Mouse (Mus musculus): ENCODE measurements around the gene Man2a1.

DNA sequence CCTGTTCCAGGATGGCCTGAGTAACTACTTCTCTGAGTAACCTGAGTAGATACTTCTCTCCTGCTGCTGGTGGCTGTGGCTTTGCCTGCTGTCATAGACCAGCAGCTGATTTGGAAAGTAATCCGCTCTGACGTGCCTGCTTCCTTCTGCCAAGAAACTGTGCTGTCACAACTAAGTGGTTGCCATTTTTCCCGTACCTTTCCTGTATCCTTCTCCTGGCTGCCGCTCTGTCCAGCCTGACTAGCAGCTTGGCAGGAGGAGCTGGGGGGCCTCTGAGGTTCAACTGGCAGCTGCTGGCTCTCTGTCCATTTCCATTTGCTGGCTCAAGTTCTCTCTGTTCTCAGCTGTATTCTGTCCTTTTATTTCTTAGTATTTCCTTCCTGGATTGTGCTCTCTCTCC is 115.8 kb downstream of the Man2a1 start:
- TF ChIP-seq CTCF (IDR thresholded peaks at IDR 0.05; ENCODE audit: borderline replicate concordance, insufficient read depth, low read length), result no peak
- TF ChIP-seq POLR2A (IDR thresholded peaks at IDR 0.05; ENCODE audit: low read depth, low read length), result no peak

All from embryonic fibroblast, embryonic 13.5 days (primary cell).